Mouse (Mus musculus) cortical plate, adult 2 months (tissue): ENCODE measurements around the gene Uba7. TPM values are rescaled to one million over a fixed set of nuclear protein-coding genes. Genes with fewer than 3 reads are reported as not detected.

Experiments used
- H3K27ac ChIP-seq: fragments of 200-500 bp; 2 replicates; pipeline ENCODE4 v1.5.1; 2012; ENCODE audit warnings: low read length, control low read depth, inconsistent platforms; ENCODE audit not compliant: insufficient read depth
- H3K4me1 ChIP-seq: fragments of 200-500 bp; 2 replicates; pipeline ENCODE4 v1.6.1; 2011; ENCODE audit warnings: low read length; ENCODE audit not compliant: control insufficient read depth, insufficient read depth
- H3K4me3 ChIP-seq: fragments of 200-500 bp; 2 replicates; pipeline ENCODE4 v1.5.1; 2011; ENCODE audit warnings: mild to moderate bottlenecking, low read length, control low read depth; ENCODE audit not compliant: insufficient read depth
- CTCF ChIP-seq: fragments of 200-500 bp; IDR thresholded peaks from 2 replicates; pipeline ENCODE4 v1.5.1; 2011; ENCODE audit warnings: mild to moderate bottlenecking, control low read depth, low read length; ENCODE audit not compliant: insufficient read depth; ENCODE audit errors: extremely low read depth
- POLR2A ChIP-seq: fragments of 200-500 bp; IDR thresholded peaks from 2 replicates; pipeline ENCODE4 v1.6.1; 2011; ENCODE audit warnings: mild to moderate bottlenecking, low read length, control low read depth; ENCODE audit not compliant: insufficient read depth; ENCODE audit errors: extremely low read depth
- polyA plus RNA-seq: library from polyadenylated mRNA; depleted of rRNA; stranded (reverse); fragments of >200 nt; gene quantifications from 2 replicates; pipeline ENCODE4 v1.2.3, GENCODE M21; 2012

Gene Uba7
- polyA plus RNA-seq, 1 experiment = 14.9 TPM

DNA sequence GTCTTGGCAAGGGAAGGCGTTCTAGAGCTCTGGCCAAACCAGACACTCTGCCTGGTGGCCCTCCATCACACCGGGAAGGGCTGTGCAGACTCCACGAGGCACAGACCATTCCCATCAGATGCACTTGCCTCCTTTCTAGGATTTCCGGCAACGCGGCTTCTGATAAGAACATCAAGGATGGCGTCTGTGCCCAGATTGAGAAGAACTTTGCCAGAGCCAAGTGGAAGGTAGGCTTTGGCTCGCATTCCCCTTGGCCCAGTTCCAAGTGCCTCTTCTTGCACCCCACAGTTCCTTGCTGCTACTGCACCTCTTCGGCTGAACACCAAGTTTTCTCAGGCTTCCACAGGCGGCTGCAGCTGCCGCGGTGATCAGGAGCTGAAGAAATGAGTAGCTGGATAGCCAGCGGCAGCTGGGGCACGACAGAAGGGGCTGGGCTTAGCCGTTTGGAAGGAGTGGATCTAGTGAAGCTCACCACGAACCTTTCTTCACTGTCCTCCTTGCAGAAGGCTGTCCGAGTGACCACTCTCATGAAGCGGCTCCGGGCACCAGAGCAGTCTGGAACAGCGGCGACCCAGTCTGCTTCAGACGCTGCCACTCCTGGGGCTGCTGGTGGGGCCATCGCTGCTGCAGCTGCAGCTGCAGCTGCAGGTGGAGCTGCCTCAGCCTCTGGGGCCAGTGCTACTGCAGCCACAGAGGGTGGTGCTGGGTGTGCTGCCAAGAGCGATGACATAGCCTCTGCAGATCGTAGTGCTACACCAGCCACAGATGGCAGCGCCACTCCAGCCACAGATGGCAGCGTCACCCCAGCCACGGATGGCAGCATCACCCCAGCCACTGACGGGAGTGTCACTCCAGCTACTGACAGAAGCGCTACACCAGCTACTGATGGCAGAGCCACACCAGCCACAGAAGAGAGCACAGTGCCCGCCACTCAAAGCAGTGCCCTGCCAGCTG lies 27.8 kb upstream of the Uba7 start:
- TF ChIP-seq POLR2A (no peak), CTCF (no peak)
- Histone ChIP-seq H3K4me1 (no peaks in the 10 kb centered on the region), H3K4me3 (no peak overlapping the region), H3K27ac (no peak overlapping the region; the same call in 1 of the 2 replicates)

- Histone ChIP-seq H3K4me3 (no peak overlapping the region), H3K4me1 (no peaks in the 10 kb centered on the region), H3K27ac (no peak overlapping the region)
- TF ChIP-seq POLR2A = no peak
- no peak for TF ChIP-seq CTCF
These were observed 26.0 kb upstream of the Uba7 start for GRCm38 (mm10) chr9:107949184-107949921.

DNA sequence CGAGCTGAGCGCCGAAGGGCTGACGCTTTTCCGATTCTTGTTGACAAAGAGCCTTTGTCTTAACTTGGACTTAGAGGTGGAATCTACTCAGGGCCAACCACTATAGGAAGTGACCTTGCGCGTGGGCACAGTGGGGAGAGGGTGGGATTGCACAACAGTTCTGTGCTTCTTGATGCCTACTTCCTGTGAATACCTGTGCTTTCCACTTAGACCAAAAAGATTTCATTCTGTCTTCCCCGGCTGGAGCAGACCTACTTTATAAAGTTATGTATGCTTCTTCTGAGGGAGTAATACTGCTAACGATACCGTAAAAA lies 25.4 kb upstream of the Uba7 start, which contains the start of gene Traip:
Gene Traip, plus strand, starts transcription at position 215 of the 314 bp plus-strand sequence.
- H3K27ac ChIP-seq = no peak within 1 kb of the TSS
- TF ChIP-seq CTCF = no peak
- no peak for TF ChIP-seq POLR2A
- H3K4me1 ChIP-seq = no peaks in the 10 kb centered on the region
- H3K4me3 ChIP-seq = peak within 1 kb of the TSS; percentile 33

DNA sequence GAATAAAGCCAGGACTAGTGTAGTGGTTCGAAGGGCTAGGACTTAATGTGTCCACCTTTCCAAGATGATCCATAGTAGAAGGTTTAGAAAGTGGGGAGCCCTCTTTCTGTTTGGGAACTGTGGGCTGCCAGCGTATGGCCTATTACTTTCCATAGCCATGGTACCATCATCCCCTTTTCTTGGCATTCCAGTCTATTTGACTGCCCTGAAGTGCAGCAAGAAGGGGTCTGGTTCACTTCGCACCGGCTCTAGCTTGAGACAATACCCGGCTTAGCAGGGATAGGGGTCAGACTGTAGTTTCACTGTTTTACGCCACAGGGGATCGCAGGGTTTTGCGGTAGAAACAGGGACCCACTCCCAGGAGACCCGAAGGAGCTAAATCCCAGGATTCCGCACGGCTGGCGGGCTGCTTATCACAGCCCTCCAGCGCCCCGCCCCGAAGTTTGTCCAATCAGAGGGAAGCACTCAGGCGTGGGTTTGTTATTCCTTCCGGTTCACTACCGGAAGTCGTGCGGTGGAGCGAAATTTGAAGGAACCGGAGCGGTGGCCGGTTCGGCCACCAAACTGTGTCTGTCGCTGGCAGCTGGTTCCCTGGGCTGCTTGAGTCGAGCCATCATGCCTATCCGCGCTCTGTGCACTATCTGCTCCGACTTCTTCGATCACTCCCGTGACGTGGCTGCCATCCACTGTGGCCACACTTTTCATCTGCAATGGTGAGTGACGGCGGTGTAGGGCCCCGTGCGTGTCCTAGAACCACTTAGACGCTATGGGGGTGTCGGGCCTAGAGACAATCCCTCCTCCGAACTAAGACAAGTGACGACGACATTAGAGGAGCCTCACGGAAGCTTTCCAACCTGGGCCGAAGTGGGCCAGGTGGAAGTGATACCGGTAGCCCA lies 24.6 kb upstream of the Uba7 start:
- peak; percentile 86 for TF ChIP-seq POLR2A
- TF ChIP-seq CTCF = no peak
- Histone ChIP-seq H3K4me3 (peak overlapping the region; percentile 33), H3K27ac (no peak overlapping the region), H3K4me1 (no peaks in the 10 kb centered on the region)

GRCm38 (mm10) chr9:107955613-107956289 lies 19.6 kb upstream of the Uba7 start:
- H3K27ac ChIP-seq = no peak overlapping the region
- no peak overlapping the region for H3K4me3 ChIP-seq
- H3K4me1 ChIP-seq = no peaks in the 10 kb centered on the region
- TF ChIP-seq CTCF = no peak
- TF ChIP-seq POLR2A = no peak

GRCm38 (mm10) chr9:107957141-107957540 lies 18.2 kb upstream of the Uba7 start:
- no peak overlapping the region for H3K4me3 ChIP-seq
- H3K4me1 ChIP-seq = peaks cover under 1% of the 10 kb centered on the region; the same call in 1 of the 2 replicates
- no peak overlapping the region for H3K27ac ChIP-seq
- no peak for TF ChIP-seq CTCF
- no peak for TF ChIP-seq POLR2A

- peak overlapping the region; percentile 62; the same call in 1 of the 2 replicates for H3K27ac ChIP-seq
- no peak overlapping the region for H3K4me3 ChIP-seq
- H3K4me1 ChIP-seq = peaks cover 2% of the 10 kb centered on the region; the same call in 1 of the 2 replicates
- TF ChIP-seq CTCF (no peak), POLR2A (no peak)
These were observed 15.4 kb upstream of the Uba7 start for GRCm38 (mm10) chr9:107959896-107960295.

- peak overlapping the region; percentile 62 for H3K27ac ChIP-seq
- peaks cover 2% of the 10 kb centered on the region; the same call in 1 of the 2 replicates for H3K4me1 ChIP-seq
- TF ChIP-seq POLR2A (no peak), CTCF (no peak)
- H3K4me3 ChIP-seq = no peak overlapping the region
These were observed 14.4 kb upstream of the Uba7 start for GRCm38 (mm10) chr9:107960928-107961327.
